Mouse (Mus musculus) neural tube, embryonic 11.5 days (tissue): ENCODE data around the gene Lamp1. TPM values are rescaled to one million over a fixed set of nuclear protein-coding genes. Genes with fewer than 3 reads are reported as not detected.
"Not testable (repeated sequence)": the region's sequence is repeated elsewhere in the genome, so short reads cannot be mapped to it uniquely, and the experiment has no call there.

ENCODE experiments used
- ATAC-seq: fragments of 200-750 bp; cut with Nextera tagmentation; 2 replicates; pipeline ENCODE4 v1.8.0; 2017; ENCODE audit warnings: moderate number of reproducible peaks, mild to moderate bottlenecking, moderate TSS enrichment, moderate library complexity; ENCODE audit not compliant: insufficient read depth, low FRiP score, low TSS enrichment
- DNase-seq: peaks from one replicate; pipeline ENCODE4 v3.0.0-alpha.2; 2015; ENCODE audit warnings: low spot score
- H3K27ac ChIP-seq: fragments of 300-500 bp; sonication (generic); 2 replicates; pipeline ENCODE4 v1.5.1; 2014; ENCODE audit warnings: low read depth, mild to moderate bottlenecking, low read length
- H3K27me3 ChIP-seq: fragments of 300-500 bp; sonication (generic); 2 replicates; pipeline ENCODE4 v1.6.1; 2014; ENCODE audit warnings: mild to moderate bottlenecking, low read length, mixed read lengths; ENCODE audit not compliant: control insufficient read depth, insufficient read depth
- H3K36me3 ChIP-seq: fragments of 300-500 bp; sonication (generic); 2 replicates; pipeline ENCODE4 v1.6.1; 2014; ENCODE audit warnings: mild to moderate bottlenecking, low read length, moderate library complexity, mixed read lengths; ENCODE audit not compliant: control insufficient read depth, insufficient read depth
- H3K4me1 ChIP-seq: fragments of 300-500 bp; sonication (generic); 2 replicates; pipeline ENCODE4 v1.6.1; 2014; ENCODE audit warnings: low read length, mixed read lengths; ENCODE audit not compliant: control insufficient read depth, insufficient read depth
- H3K4me2 ChIP-seq: fragments of 300-500 bp; sonication (generic); 2 replicates; pipeline ENCODE4 v1.6.1; 2014; ENCODE audit warnings: low read depth, mild to moderate bottlenecking, moderate library complexity
- H3K4me3 ChIP-seq: fragments of 300-500 bp; sonication (generic); 2 replicates; pipeline ENCODE4 v1.5.1; 2014; ENCODE audit warnings: low read depth, low read length
- H3K9ac ChIP-seq: fragments of 300-500 bp; sonication (generic); 2 replicates; pipeline ENCODE4 v1.6.1; 2014; ENCODE audit warnings: mild to moderate bottlenecking, low read length
- H3K9me3 ChIP-seq: fragments of 300-500 bp; sonication (generic); 2 replicates; pipeline ENCODE4 v1.6.1; 2016; ENCODE audit warnings: low read length; ENCODE audit not compliant: control insufficient read depth
- WGBS: fragments of 180-500 bp; shearing (Covaris S2); extraction: QIAGEN DNeasy Blood & Tissue Kit; methylation state at CpG from one replicate; pipeline ENCODE4 v1.1.7; 2014; 5-methylcytosine and 5-hydroxymethylcytosine counted together
- polyA plus RNA-seq: library from polyadenylated mRNA; unstranded; fragments of >200 nt; fragmentation: Nextera tagmentation; extraction: Ambion mirVana; gene quantifications from 2 replicates; pipeline ENCODE4 v1.2.1, GENCODE M21; 2014

The Lamp1 gene
- polyA plus RNA-seq, 1 experiment from 2014 or later = 279 TPM

DNA sequence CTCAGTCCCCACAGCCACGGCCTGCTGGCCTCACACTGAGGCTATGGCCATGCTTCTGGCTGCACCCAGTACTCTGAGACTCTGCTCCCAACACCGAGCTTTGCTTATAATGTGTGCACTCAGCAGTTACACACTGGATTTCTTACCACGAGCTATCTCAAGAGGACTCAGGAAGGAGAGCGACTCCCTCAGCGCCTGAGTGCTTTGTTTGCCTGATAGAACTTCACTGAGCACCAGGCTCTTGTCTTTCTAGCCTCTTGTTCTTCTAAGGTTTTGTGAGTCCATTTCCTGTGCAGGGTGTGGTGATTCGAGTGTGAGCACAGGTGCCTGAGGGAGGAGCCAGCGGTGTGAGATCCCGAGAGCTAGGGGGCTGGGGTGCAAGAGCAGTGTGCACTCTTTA is 34.1 kb upstream of the Lamp1 start:
- H3K9ac ChIP-seq = no peak overlapping the region
- H3K4me2 ChIP-seq = no peak overlapping the region
- no peaks in the 10 kb centered on the region for H3K4me1 ChIP-seq
- no peak overlapping the region for H3K27ac ChIP-seq
- ATAC-seq (no peak), DNase-seq (no peak)
- 96% methylated on average over 8 of the region's 8 CpGs for WGBS
- no peaks in the 10 kb centered on the region for H3K9me3 ChIP-seq
- no peak overlapping the region for H3K4me3 ChIP-seq
- H3K36me3 ChIP-seq = peaks cover 10% of the 10 kb centered on the region
- H3K27me3 ChIP-seq = no peaks in the 10 kb centered on the region

DNA sequence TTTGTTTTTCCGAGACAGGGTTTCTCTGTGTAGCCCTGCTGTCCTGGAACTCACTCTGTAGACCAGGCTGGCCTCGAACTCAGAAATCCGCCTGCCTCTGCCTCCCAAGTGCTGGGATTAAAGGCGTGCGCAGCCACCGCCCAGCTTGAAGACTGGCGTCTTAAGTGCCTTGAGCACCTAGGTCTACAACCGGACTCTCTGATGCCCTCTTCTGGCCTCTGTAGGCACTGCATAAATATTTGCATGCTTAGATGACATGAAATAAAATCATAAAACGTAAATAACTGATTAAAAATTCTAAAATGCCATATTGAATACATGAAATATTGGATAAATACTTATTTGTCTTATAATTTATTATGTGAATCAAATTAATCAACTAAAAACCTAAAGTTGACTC is 26.7 kb upstream of the Lamp1 start:
- not testable (repeated sequence) for H3K9ac ChIP-seq, H3K27ac ChIP-seq, H3K9me3 ChIP-seq, ATAC-seq, H3K4me3 ChIP-seq, H3K4me1 ChIP-seq, H3K4me2 ChIP-seq, H3K27me3 ChIP-seq
- peak; percentile 26 for DNase-seq
- peaks cover 17% of the 10 kb centered on the region for H3K36me3 ChIP-seq
- WGBS = 73% methylated on average over 9 of the region's 9 CpGs

DNA sequence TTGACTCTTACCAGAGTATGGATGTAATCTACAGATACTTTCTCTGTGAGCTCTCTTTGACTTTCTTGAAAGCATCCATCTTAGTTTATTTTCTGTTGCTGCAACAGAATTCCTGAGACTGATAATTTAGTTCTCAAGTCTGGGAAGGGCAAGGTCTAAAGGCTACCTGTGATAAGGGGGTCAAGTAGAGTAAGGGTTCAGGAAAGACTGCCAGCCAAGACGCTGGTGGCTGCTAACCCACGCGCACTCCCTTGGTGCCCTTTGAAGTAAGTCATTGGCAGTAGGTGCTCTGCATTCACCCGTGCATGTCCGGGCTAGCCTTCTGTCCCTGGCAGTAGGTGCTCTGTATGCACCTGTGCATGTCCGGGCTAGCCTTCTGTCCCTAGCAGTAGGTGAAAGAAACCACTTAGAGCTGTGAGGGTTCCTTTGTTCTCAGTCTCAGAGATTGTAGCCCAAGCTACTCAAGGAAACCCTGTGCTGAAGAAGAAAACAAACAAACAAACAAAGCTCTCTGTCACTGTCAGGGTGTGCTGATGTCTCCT is 19.2 kb upstream of the Lamp1 start:
- no peaks in the 10 kb centered on the region for H3K9me3 ChIP-seq
- 91% methylated on average over 6 of the region's 6 CpGs for WGBS
- ATAC-seq (no peak), DNase-seq (no peak)
- no peak overlapping the region for H3K27ac ChIP-seq
- no peaks in the 10 kb centered on the region for H3K4me1 ChIP-seq
- no peak overlapping the region for H3K4me2 ChIP-seq
- H3K4me3 ChIP-seq = no peak overlapping the region
- no peak overlapping the region for H3K9ac ChIP-seq
- no peaks in the 10 kb centered on the region for H3K27me3 ChIP-seq
- H3K36me3 ChIP-seq = peaks cover 32% of the 10 kb centered on the region

DNA sequence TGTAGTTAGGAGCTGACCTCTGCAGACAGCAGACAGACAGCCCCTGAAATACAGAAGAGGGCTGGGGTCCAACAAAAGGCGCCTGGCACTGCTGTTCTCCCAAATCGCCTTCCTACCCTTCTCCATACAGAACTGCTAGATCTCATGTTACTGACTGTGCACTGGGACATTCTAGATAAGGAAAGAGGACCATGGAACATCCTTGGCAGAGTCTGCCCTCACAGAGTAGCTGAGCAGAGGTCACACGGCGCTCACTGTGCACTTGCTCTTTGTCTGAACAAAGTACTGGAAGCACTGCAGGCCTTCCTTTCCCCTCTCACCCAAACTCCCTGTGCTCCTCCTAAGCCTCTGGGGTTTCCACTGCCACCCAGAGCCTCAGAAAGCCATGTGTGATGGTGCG is 17.3 kb upstream of the Lamp1 start:
- H3K36me3 ChIP-seq = peaks cover 29% of the 10 kb centered on the region
- no peaks in the 10 kb centered on the region for H3K4me1 ChIP-seq
- no peak overlapping the region for H3K4me2 ChIP-seq
- H3K27me3 ChIP-seq = no peaks in the 10 kb centered on the region
- H3K27ac ChIP-seq = no peak overlapping the region
- WGBS = 95% methylated on average over 5 of the region's 5 CpGs
- no peaks in the 10 kb centered on the region for H3K9me3 ChIP-seq
- ATAC-seq = no peak
- H3K9ac ChIP-seq = no peak overlapping the region
- no peak overlapping the region for H3K4me3 ChIP-seq
- DNase-seq = no peak

DNA sequence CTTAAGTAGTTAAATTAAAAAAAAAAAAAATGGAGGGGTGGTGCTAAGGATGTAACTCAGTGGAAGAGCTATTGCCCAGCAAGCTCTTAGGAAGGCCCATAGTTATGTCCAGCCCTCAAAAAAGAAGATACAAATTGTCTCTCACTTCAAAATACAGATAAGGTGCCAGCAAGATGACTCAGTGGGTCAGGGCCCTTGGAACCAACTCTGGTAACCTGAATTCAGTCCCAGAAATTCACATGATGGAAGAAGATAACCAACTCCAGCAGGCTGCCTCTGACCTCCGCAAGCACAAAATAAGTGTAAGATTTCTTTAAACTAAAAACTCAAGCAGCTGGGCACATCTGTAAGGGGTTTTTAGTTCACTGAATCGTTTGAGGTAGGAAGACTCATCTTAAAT is 10.5 kb upstream of the Lamp1 start:
- Histone ChIP-seq H3K4me2 (no peak overlapping the region), H3K27ac (no peak overlapping the region), H3K9ac (no peak overlapping the region), H3K4me1 (no peaks in the 10 kb centered on the region), H3K36me3 (peaks cover 3% of the 10 kb centered on the region), H3K9me3 (no peaks in the 10 kb centered on the region), H3K27me3 (no peaks in the 10 kb centered on the region), H3K4me3 (no peak overlapping the region)
- ATAC-seq (no peak), DNase-seq (no peak)
- 90% methylated on average over 2 of the region's 2 CpGs for WGBS

DNA sequence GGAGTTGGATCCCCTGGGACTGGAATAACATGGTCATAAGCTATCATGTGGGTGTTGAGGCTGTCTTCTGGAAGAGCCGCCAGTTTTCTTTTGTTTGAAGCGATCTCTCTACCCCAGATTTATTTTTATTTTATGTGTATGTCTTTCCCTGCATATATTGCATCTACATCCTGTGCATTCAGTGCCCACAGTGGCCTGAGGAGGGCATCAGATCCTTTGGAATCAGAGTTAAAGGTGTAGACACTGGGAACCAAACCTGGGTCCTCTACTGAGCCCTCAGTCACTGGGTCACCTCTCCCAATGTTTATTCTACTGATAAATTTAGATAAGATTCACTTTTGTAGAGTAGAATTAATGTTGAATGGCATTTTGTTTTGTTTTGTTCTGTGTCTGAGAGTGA is 9.7 kb upstream of the Lamp1 start:
- Histone ChIP-seq H3K9ac (no peak overlapping the region), H3K4me3 (no peak overlapping the region), H3K4me2 (no peak overlapping the region), H3K4me1 (no peaks in the 10 kb centered on the region), H3K9me3 (no peaks in the 10 kb centered on the region), H3K27ac (no peak overlapping the region), H3K27me3 (no peaks in the 10 kb centered on the region), H3K36me3 (peaks cover 3% of the 10 kb centered on the region)
- 91% methylated on average over 2 of the region's 2 CpGs for WGBS
- ATAC-seq = no peak
- no peak for DNase-seq

DNA sequence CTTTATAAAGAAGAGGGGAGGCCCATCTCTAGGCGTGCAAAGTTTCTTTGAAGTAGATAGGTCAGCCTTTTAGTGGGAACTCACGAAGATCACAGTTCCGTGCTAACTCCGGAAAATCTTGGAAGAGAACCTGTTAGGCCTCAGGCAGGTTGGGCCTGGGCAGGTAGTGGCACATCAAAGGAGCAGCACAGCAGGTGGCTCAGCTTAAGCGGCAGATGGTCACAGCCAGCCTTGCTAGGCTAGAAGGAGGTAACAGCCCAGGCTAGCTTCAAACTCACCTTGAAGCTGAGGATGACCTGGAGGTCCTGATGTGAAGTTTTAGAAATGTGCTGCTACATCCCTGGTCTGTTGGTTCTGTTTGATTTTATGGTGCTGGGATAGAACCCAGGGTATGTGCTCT is 9.1 kb upstream of the Lamp1 start:
- ATAC-seq (no peak), DNase-seq (no peak)
- Histone ChIP-seq H3K27ac (no peak overlapping the region), H3K4me1 (no peaks in the 10 kb centered on the region), H3K9me3 (no peaks in the 10 kb centered on the region), H3K4me3 (no peak overlapping the region), H3K36me3 (peaks cover 3% of the 10 kb centered on the region), H3K27me3 (no peaks in the 10 kb centered on the region), H3K4me2 (no peak overlapping the region), H3K9ac (no peak overlapping the region)
- 66% methylated on average over 5 of the region's 5 CpGs for WGBS

DNA sequence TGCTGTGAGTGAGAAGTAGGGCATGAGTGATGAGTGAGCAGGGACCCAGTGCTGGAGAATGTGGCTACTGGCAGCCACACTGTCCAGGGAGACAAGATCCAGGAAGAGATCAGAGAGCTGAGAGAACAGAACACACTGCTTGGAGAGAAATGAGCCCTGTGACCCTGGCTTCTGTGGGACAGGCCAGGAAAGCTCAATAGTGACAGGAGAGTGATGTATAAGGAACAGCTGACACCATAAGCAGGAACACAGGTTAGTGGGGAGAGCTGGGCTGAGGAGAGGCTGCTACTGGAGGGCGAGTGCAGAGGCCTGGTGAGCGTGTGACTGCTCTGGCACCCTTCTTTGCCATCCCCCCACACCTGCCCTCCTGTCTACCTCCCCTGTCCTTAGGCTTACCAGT is 8.0 kb upstream of the Lamp1 start:
- Histone ChIP-seq H3K27me3 (no peaks in the 10 kb centered on the region), H3K9me3 (no peaks in the 10 kb centered on the region), H3K36me3 (peaks cover 3% of the 10 kb centered on the region), H3K9ac (no peak overlapping the region), H3K27ac (no peak overlapping the region), H3K4me3 (no peak overlapping the region), H3K4me1 (no peaks in the 10 kb centered on the region), H3K4me2 (no peak overlapping the region)
- ATAC-seq (no peak), DNase-seq (no peak)
- 74% methylated on average over 2 of the region's 2 CpGs for WGBS

DNA sequence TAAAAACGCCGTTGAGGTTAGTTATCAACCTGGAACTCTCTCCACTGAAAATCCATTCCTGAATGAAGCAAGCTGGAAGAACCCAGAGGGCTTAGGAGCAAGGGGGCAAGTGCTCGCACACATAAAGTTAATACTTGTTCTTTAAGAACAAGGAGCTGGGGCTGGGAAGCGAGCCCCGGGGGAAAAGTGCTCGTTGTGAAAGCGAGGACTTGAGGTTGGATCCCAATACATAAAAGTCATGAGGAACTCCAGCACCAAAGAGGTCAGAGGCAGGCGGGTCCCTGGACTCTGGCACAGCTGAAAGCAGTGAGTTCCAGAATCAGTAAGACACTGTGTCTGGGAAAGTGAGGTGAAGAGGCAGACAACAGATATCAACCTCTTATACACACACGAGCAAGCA is 4.9 kb upstream of the Lamp1 start:
- no peak overlapping the region for H3K4me3 ChIP-seq
- no peaks in the 10 kb centered on the region for H3K4me1 ChIP-seq
- H3K36me3 ChIP-seq = peaks cover 2% of the 10 kb centered on the region; the same call in 1 of the 2 replicates
- no peak overlapping the region for H3K9ac ChIP-seq
- no peaks in the 10 kb centered on the region for H3K9me3 ChIP-seq
- no peak for DNase-seq
- H3K4me2 ChIP-seq = no peak overlapping the region
- ATAC-seq = no peak
- H3K27ac ChIP-seq = no peak overlapping the region
- no peaks in the 10 kb centered on the region for H3K27me3 ChIP-seq
- 79% methylated on average over 9 of the region's 9 CpGs for WGBS
